Mouse (Mus musculus) lung, adult 2 months (tissue): ENCODE results near the gene Ccdc83.

Experiments used
- CTCF ChIP-seq: fragments of 200-500 bp; IDR thresholded peaks from 2 replicates; pipeline ENCODE4 v1.5.1; 2011; ENCODE audit warnings: mild to moderate bottlenecking, low read length, control low read depth; ENCODE audit not compliant: insufficient read depth
- POLR2A ChIP-seq: fragments of 200-500 bp; IDR thresholded peaks from 2 replicates; pipeline ENCODE4 v1.6.1; 2011; ENCODE audit warnings: low read depth, mild to moderate bottlenecking, control low read depth, low read length, borderline replicate concordance; ENCODE audit errors: extremely low read depth

- TF ChIP-seq CTCF (no peak), POLR2A (no peak)
Observed at GRCm38 (mm10) chr7:90308003-90308402, 42.4 kb upstream of the Ccdc83 start.
